Mouse (Mus musculus) activated CD4-positive, CD25-positive, alpha-beta regulatory T cell, adult 4 months (primary cell): ENCODE measurements around the gene Chuk. TPM values are rescaled to one million over a fixed set of nuclear protein-coding genes. Genes with fewer than 3 reads are reported as not detected.

Experiments
- ATAC-seq: one replicate; pipeline ENCODE4 v1.8.0; 2017
- polyA plus RNA-seq, 2 experiments: library from polyadenylated mRNA; unstranded; fragments of 100-300 nt; shearing (Covaris generic); gene quantifications; one replicate each; pipeline ENCODE4 v1.2.1; 2017

The Chuk gene
- polyA plus RNA-seq, 2 experiments from 2014 or later: 42.6 to 47.7 TPM

- ATAC-seq: no peak
Observed at GRCm38 (mm10) chr19:44033396-44033795, 73.9 kb downstream of the Chuk start.

- ATAC-seq: no peak
Observed at GRCm38 (mm10) chr19:44032046-44032744, 75.1 kb downstream of the Chuk start.

- ATAC-seq: no peak
Observed at GRCm38 (mm10) chr19:44030024-44030423, 77.3 kb downstream of the Chuk start.

- no peak for ATAC-seq
Observed at GRCm38 (mm10) chr19:44028972-44029371, 78.3 kb downstream of the Chuk start, which contains the start of gene Cyp2c23. Cyp2c23 (minus strand) TSS chr19:44029208.

GRCm38 (mm10) chr19:44026956-44027530, 80.2 kb downstream of the Chuk start:
- no peak for ATAC-seq

GRCm38 (mm10) chr19:44024921-44025585, 82.2 kb downstream of the Chuk start:
- ATAC-seq: no peak

Other genes starting within 250 kb of the Chuk start
- gene Dnmbp, start 167.3 kb downstream of the Chuk start, polyA plus RNA-seq: 1 to 10 TPM; 3.5 to 7.0 TPM
- under 1 TPM in 1 of 2 experiments, not detected in 1; 0.15 TPM for gene Cpn1, start 120.9 kb downstream of the Chuk start, polyA plus RNA-seq
- not detected for gene Cyp2c23, start 78.3 kb downstream of the Chuk start, polyA plus RNA-seq
- gene Erlin1, start 37.7 kb downstream of the Chuk start, polyA plus RNA-seq: 1 to 10 TPM; 4.2 to 4.9 TPM
- gene Cwf19l1, start 28.4 kb upstream of the Chuk start, polyA plus RNA-seq: 10 to 100 TPM; 25.7 to 31.2 TPM
- 100 to 1,000 TPM; 111 to 132 TPM for gene Bloc1s2, start 39.0 kb upstream of the Chuk start, polyA plus RNA-seq
- gene Pkd2l1, start 85.0 kb upstream of the Chuk start, polyA plus RNA-seq: under 1 TPM in 1 of 2 experiments, not detected in 1; 0.09 TPM
- gene Scd3, start 95.8 kb upstream of the Chuk start, polyA plus RNA-seq: not detected
- gene Scd2, start 186.2 kb upstream of the Chuk start, polyA plus RNA-seq: 10 to 100 TPM; 37.3 to 47.1 TPM
- gene Scd4, start 225.6 kb upstream of the Chuk start, polyA plus RNA-seq: under 1 TPM; 0.60 to 0.69 TPM